Mouse (Mus musculus) erythroblast, embryonic 14.5 days (primary cell): ENCODE results near the gene Klhl36.

ENCODE experiments used
- GATA1 ChIP-seq: IDR thresholded peaks from 2 replicates; pipeline ENCODE4 v1.6.1; 2012; ENCODE audit warnings: low read length, inconsistent platforms, mixed read lengths
- TAL1 ChIP-seq: IDR thresholded peaks from 3 replicates; pipeline ENCODE4 v1.6.1; 2012; ENCODE audit warnings: low read length, inconsistent platforms, mixed read lengths

- TF ChIP-seq GATA1 (no peak), TAL1 (no peak)
Measured at GRCm38 (mm10) chr8:119869616-119870015, 7.5 kb downstream of the Klhl36 start.
